Mouse (Mus musculus) lung, embryonic 16.5 days (tissue): ENCODE measurements around the gene Kcnmb3. TPM values are rescaled to one million over a fixed set of nuclear protein-coding genes. Genes with fewer than 3 reads are reported as not detected.

Experiments used
- ATAC-seq: fragments of 200-750 bp; cut with Nextera tagmentation; 2 replicates; pipeline ENCODE4 v1.8.0; 2017; ENCODE audit warnings: low read depth, mild to moderate bottlenecking, moderate library complexity
- H3K27ac ChIP-seq: fragments of 300-500 bp; sonication (generic); 2 replicates; pipeline ENCODE4 v1.5.1; 2014; ENCODE audit warnings: mild to moderate bottlenecking, control low read depth, low read length
- H3K27me3 ChIP-seq: fragments of 300-500 bp; sonication (generic); 2 replicates; pipeline ENCODE4 v1.6.1; 2014; ENCODE audit warnings: low read depth, low read length, mixed read lengths; ENCODE audit not compliant: control insufficient read depth, insufficient read depth
- H3K36me3 ChIP-seq: fragments of 300-500 bp; sonication (generic); 2 replicates; pipeline ENCODE4 v1.6.1; 2014; ENCODE audit warnings: low read length; ENCODE audit not compliant: control insufficient read depth, insufficient read depth
- H3K4me1 ChIP-seq: fragments of 300-500 bp; sonication (generic); replicated peaks from 2 replicates; pipeline ENCODE4 v1.6.1; 2014; ENCODE audit warnings: low read length, mixed read lengths; ENCODE audit not compliant: control insufficient read depth, insufficient read depth
- H3K4me2 ChIP-seq: fragments of 300-500 bp; sonication (generic); 2 replicates; pipeline ENCODE4 v1.6.1; 2014; ENCODE audit warnings: low read depth, low read length, control low read depth
- H3K4me3 ChIP-seq: fragments of 300-500 bp; sonication (generic); 2 replicates; pipeline ENCODE4 v1.5.1; 2014; ENCODE audit warnings: mild to moderate bottlenecking, low read length, control low read depth
- H3K9ac ChIP-seq: fragments of 300-500 bp; sonication (generic); 2 replicates; pipeline ENCODE4 v1.6.1; 2014; ENCODE audit warnings: low read length, control low read depth
- H3K9me3 ChIP-seq: fragments of 300-500 bp; sonication (generic); 2 replicates; pipeline ENCODE4 v1.6.1; 2016; ENCODE audit warnings: low read length; ENCODE audit not compliant: control insufficient read depth
- WGBS: fragments of 180-500 bp; shearing (Covaris S2); extraction: QIAGEN DNeasy Blood & Tissue Kit; methylation state at CpG from one replicate; pipeline ENCODE4 v1.1.7; 2014; 5-methylcytosine and 5-hydroxymethylcytosine counted together
- polyA plus RNA-seq: library from polyadenylated mRNA; unstranded; fragments of >200 nt; fragmentation: Nextera tagmentation; extraction: Ambion mirVana; gene quantifications from 2 replicates; pipeline ENCODE4 v1.2.1, GENCODE M21; 2015

The Kcnmb3 gene
- polyA plus RNA-seq, 1 experiment from 2014 or later, result 0.09 TPM

DNA sequence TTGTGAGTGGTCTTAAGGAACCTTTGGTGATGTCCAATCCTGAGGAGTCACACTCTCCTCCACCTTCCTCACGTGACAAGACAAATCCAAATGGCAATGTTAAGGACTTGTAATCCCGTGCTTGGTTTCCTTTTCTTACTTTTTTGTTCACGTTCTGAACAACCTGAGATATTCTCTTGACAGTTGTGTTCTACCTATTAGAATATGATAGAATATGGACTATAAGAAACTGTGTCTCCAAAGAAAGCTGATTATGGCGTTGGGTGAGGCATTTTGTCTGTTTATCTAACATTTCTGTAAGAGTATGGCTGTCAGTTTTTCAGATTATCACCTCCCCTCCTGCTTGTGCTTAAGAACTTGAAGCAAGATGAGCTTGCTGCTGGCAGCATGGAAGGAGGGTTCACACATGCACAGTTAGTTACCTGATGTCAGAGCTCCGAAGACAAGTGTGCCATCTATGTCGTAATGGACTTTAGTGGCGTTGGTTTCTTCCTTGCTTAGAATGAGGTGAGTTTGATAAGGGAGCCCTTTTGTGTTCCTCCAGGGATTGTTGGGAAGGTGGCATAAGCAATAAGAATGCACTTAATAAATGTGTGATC, 20.8 kb upstream of the Kcnmb3 start:
- Histone ChIP-seq H3K4me1 (peaks cover 7% of the 10 kb centered on the region; the same call in 1 of the 2 replicates), H3K4me3 (no peak overlapping the region), H3K27me3 (no peaks in the 10 kb centered on the region), H3K27ac (no peak overlapping the region), H3K36me3 (peaks cover 13% of the 10 kb centered on the region), H3K9ac (no peak overlapping the region), H3K4me2 (no peak overlapping the region), H3K9me3 (no peaks in the 10 kb centered on the region)
- ATAC-seq, result no peak
- WGBS, result 84% methylated on average over 7 of the region's 7 CpGs

DNA sequence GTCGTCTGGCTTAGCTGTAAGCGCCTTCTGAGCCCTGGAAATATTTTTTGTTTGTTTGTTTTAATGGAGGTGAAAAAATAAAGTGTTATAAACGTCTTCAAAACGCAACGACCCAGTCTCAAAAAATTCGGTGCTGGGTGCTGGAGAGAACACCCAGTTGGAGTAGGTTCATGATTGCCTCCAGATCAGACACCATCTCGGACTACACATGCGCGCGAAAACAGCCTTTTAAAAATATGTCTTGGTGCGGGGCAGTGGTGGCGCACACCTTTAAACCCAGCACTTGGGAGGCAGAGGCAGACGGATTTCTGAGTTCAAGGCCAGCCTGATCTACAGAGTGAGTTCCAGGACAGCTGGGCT, 19.1 kb upstream of the Kcnmb3 start:
- ATAC-seq, result no peak
- Histone ChIP-seq H3K4me1 (peaks cover 7% of the 10 kb centered on the region; the same call in 1 of the 2 replicates), H3K27me3 (no peaks in the 10 kb centered on the region), H3K9me3 (no peaks in the 10 kb centered on the region), H3K4me2 (peak overlapping the region; percentile 63), H3K9ac (peak overlapping the region; percentile 95), H3K4me3 (peak overlapping the region; percentile 92), H3K27ac (peak overlapping the region; percentile 91), H3K36me3 (peaks cover 7% of the 10 kb centered on the region)
- 3% methylated on average over 13 of the region's 13 CpGs for WGBS

DNA sequence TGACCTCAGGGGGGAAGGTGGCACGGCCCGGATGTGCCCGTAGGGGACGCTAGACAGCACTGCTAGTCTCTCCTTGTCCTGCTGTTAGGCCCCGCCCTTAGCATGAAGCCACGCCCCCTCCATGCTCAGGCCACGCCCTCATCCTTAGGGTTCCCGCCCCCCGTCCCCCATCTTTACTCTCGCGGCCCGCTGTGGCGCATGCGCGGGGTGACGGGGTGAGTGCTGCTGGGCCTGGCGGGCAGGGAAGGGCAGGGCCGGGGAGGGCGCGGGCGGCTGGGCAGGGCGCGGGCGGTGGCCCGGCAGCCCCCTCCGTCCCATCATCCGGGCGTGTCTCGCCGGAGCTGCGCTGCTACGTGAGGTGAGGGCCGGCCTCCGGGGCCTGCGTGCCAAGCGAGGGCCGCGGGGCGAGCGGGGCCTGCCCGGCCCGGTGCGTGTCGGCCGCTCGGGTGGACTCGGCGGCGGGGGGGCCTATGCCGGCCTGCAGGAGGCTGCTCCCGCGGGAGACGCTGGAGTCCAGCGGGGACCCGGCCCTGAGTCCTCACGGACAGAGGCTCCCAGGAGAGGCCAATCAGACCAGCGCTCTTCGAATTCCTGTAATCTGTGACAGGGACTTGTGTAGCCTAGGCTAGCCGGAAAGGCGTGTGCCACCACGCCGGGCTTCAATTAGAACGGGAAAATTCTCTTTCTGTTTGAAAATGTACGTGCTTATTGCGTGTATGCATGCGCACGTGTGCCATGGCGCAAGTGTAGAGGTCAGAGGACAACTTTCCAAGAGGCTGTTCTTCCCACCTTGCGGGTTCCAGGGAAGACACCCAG, 18.6 kb upstream of the Kcnmb3 start:
- Histone ChIP-seq H3K4me2 (peak overlapping the region; percentile 63), H3K9me3 (no peaks in the 10 kb centered on the region), H3K4me1 (peaks cover 7% of the 10 kb centered on the region; the same call in 1 of the 2 replicates), H3K9ac (peak overlapping the region; percentile 95), H3K27ac (peak overlapping the region; percentile 91), H3K4me3 (peak overlapping the region; percentile 92), H3K27me3 (no peaks in the 10 kb centered on the region), H3K36me3 (peaks cover 7% of the 10 kb centered on the region)
- ATAC-seq, result peak; percentile 96
- WGBS, result under 1% methylated on average over 51 of the region's 69 CpGs

DNA sequence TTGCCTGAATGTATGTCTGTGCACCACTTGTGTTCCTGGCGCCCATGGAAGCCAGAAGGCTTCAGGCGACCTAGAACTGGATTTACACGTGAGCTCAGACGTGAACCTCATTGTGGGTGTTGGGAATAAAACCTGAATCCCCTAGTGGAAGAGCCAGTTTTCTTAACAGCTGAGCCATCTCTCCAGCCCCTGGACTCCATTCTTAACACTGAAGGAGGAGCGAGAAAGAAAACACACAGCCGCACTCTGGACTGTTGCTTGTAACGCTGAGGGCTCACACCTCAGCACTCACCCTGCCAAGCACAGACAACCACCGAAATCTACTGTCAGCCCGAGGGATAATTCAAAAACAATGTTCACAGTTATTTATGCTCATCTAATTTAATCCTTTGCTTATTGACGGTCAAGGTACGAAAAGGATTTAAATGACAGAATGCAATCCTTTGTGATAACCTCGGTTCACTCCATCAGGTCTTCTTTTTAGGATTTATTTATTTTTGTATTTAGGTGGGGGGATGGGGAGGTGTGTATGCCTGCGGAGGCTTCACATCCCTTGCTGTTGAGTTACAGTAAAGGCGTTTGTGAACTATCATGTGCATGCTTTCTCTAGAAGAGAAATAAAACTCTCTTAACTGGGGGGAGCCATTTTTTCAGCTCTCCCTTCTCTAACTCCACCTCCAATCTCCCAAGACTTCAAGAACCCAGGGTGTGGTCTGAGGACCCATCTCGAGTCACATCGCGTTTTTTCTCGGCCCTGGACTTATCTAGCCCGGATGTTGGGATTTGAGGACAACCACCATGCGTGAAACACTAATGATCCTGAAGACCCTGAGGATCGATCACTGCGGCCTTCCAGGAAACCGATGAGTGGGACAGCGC, 17.7 kb upstream of the Kcnmb3 start, which contains the start of gene Zfp639:
Gene Zfp639, plus strand, starts transcription at position 764 of the 879 bp plus-strand sequence.
- peak within 1 kb of the TSS; percentile 63 for H3K4me2 ChIP-seq
- 5% methylated on average over 24 of the region's 24 CpGs for WGBS
- H3K27ac ChIP-seq, result peak within 1 kb of the TSS; percentile 91
- peak within 1 kb of the TSS; percentile 92 for H3K4me3 ChIP-seq
- H3K9ac ChIP-seq, result peak within 1 kb of the TSS; percentile 95
- peaks cover 7% of the 10 kb centered on the region; the same call in 1 of the 2 replicates for H3K4me1 ChIP-seq
- no peaks in the 10 kb centered on the region for H3K9me3 ChIP-seq
- no peaks in the 10 kb centered on the region for H3K27me3 ChIP-seq
- no peak; the same call in 1 of the 2 replicates for ATAC-seq
- peaks cover 1% of the 10 kb centered on the region for H3K36me3 ChIP-seq

DNA sequence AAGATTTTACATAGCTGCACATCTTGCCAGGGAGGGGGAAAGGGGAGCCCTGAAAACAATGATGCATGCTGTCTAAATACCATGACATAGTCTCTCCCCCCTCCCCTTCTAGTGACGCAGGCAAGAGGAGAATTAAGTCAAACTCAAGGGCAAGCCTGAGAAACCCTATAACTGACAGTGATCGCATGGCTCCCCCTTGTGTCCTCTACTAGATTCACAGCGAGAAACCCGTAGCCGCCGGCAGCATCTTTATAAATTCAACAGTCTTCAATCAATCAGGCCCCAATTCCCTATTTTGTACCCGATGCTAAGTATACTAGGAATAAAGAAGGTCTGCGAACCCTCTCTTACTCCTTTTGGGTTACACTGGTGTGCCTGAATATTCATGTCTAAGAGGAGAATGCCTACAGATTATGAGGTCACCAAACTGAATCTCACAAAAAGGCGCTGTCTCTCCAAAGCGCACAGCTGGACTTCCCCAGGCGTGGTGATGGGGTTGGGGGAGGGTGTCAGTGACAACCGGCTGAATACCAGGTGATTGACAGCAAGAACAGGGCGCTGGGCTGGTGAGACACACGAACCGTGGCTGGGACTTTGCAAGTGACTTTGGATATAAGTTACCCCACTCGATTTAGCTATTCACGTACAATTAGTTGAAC, 16.8 kb upstream of the Kcnmb3 start:
- H3K9ac ChIP-seq, result no peak overlapping the region
- no peak for ATAC-seq
- no peaks in the 10 kb centered on the region for H3K36me3 ChIP-seq
- 2% methylated on average over 17 of the region's 17 CpGs for WGBS
- H3K27ac ChIP-seq, result no peak overlapping the region
- H3K4me1 ChIP-seq, result peaks cover 7% of the 10 kb centered on the region; the same call in 1 of the 2 replicates
- H3K4me3 ChIP-seq, result peak overlapping the region; percentile 22; the same call in 1 of the 2 replicates
- H3K4me2 ChIP-seq, result peak overlapping the region; percentile 63
- H3K27me3 ChIP-seq, result no peaks in the 10 kb centered on the region
- no peaks in the 10 kb centered on the region for H3K9me3 ChIP-seq

DNA sequence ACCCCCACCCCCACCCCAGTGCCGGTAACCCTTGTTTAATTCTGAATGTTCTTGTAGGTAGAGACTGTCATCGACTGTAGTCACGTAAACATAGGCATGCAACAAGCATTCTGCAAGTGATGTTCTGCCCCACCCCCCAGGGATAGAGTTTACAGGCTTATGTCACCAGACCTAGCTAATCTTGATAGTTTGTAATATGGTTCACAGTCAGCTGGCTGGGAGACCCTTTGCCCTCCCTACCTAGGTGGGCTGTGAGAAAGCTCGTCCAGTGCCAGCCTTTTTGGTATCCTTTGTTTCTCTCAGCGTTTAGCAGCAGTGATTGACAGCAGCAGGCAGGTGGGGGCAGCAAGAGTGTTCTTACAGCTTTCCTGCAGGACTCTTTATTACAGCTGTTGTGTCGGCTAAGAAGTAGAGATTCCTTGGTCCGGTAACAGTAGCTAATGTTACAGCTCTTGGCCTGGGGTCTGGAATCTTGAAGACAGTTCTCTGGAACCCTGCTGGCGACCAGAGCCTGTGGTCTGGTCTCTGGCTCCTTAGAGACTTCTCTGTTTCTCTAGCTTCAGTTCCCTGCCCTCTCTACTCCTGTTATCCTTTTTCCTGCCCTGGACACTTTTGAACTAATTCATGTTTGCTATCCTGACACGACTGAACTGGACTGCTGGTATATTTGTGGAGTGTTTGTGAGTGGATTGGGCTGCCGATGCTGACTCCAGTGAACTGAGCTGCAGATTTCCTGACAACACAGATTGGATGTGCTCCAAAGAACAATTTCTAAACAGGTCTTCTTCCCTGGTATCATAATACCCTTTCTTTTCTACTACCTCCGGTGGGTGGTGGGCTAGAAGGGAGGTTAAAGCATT, 14.6 kb upstream of the Kcnmb3 start:
- WGBS, result 50% methylated on average over 11 of the region's 11 CpGs

DNA sequence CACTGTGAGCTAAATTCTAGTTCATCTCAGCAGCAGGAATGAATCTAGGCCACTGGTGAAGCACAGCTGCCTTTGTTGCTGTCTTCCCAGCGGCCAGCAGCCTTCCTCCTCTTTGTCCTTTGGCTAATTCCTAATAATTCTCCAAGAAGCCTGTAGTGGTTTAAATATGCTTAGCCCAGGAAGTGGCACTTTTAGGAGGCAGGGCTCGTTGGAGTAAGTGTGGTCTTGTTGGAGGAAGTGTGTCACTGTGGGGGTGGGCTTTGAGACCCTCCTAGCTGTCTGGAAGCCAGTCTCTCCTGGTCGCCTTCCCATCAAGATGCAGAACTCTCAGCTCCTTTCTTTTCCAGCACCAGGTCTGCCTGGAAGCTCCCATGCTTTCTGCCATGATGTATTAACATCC, 13.8 kb upstream of the Kcnmb3 start:
- no peak overlapping the region for H3K4me2 ChIP-seq
- H3K27ac ChIP-seq, result no peak overlapping the region
- no peaks in the 10 kb centered on the region for H3K27me3 ChIP-seq
- H3K4me3 ChIP-seq, result no peak overlapping the region
- H3K9ac ChIP-seq, result no peak overlapping the region
- ATAC-seq, result no peak
- no peaks in the 10 kb centered on the region for H3K36me3 ChIP-seq
- 48% methylated on average over 3 of the region's 3 CpGs for WGBS
- no peaks in the 10 kb centered on the region; the same call in 1 of the 2 replicates for H3K4me1 ChIP-seq
- no peaks in the 10 kb centered on the region for H3K9me3 ChIP-seq

More for the DNA sequence above, 14.6 kb upstream of the Kcnmb3 start:
- no peak for ATAC-seq
- H3K4me1 ChIP-seq, result peaks cover 2% of the 10 kb centered on the region; the same call in 1 of the 2 replicates
- no peaks in the 10 kb centered on the region for H3K9me3 ChIP-seq
- H3K36me3 ChIP-seq, result no peaks in the 10 kb centered on the region
- no peak overlapping the region for H3K4me2 ChIP-seq
- no peak overlapping the region for H3K9ac ChIP-seq
- no peak overlapping the region for H3K27ac ChIP-seq
- no peak overlapping the region for H3K4me3 ChIP-seq
- H3K27me3 ChIP-seq, result no peaks in the 10 kb centered on the region

DNA sequence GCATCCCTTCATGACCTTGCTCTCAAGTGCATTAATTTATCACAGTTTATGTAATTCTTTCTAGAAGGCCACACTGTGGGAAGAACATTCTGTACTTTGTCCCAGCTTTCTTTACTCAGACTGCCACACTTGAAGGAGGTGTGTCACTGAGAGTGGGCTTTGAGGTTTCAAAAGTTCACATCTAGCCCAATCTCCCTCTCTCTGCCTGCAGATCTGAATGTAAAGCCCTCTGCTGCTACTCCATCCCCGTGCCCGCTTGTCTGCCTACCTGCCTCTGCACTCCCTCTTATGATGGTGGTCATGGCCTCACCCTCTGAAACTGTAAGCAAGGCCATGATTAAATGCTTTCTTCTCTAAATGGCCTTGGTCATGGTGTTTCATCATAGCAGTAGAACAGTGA, 8.3 kb upstream of the Kcnmb3 start:
- H3K36me3 ChIP-seq, result no peaks in the 10 kb centered on the region
- no peaks in the 10 kb centered on the region for H3K4me1 ChIP-seq
- H3K4me2 ChIP-seq, result no peak overlapping the region
- WGBS, result 90% methylated on average over 2 of the region's 2 CpGs
- no peak overlapping the region for H3K4me3 ChIP-seq
- ATAC-seq, result no peak
- H3K27me3 ChIP-seq, result no peaks in the 10 kb centered on the region
- H3K9ac ChIP-seq, result no peak overlapping the region
- no peak overlapping the region for H3K27ac ChIP-seq
- H3K9me3 ChIP-seq, result no peaks in the 10 kb centered on the region
